Mouse (Mus musculus) erythroblast, embryonic 14.5 days (primary cell): ENCODE measurements around the gene AC124502.3.

Source experiments
- GATA1 ChIP-seq: IDR thresholded peaks from 2 replicates; pipeline ENCODE4 v1.6.1; 2012; ENCODE audit warnings: low read length, inconsistent platforms, mixed read lengths
- TAL1 ChIP-seq: IDR thresholded peaks from 3 replicates; pipeline ENCODE4 v1.6.1; 2012; ENCODE audit warnings: low read length, inconsistent platforms, mixed read lengths

GRCm38 (mm10) chr19:5097521-5098362 is 59.1 kb downstream of the AC124502.3 start:
- TF ChIP-seq GATA1 (no peak), TAL1 (no peak)
